Mouse (Mus musculus): ENCODE measurements around the gene 1700019N19Rik.

The 1700019N19Rik gene

GRCm38 (mm10) chr19:58805191-58805779, 11.0 kb upstream of the 1700019N19Rik start:
- no peak for DNase-seq

GRCm38 (mm10) chr19:58795114-58795669, 931 bp upstream of the 1700019N19Rik start:
- DNase-seq = no peak

- no peak for DNase-seq
Measured at GRCm38 (mm10) chr19:58789194-58789593, 5.1 kb downstream of the 1700019N19Rik start.

DNA sequence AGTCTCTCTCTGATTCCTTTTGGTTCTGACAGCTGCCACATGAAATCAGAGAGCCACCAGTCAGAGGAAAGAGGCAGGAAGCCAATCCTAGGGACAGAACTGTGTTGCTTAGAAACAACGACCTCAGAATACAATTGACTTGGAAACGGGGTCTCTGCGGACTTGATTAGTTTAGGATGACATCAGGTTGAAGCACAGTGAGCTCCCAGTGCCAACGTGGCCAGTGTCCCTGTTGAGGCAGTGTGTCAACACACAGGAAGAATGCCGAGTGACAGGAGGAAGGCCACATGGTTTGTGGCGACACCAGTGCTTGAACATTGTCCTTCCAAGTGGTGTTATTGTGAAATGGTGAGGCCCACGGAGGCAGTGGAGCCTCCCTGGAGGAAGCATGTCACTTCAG, 10.3 kb downstream of the 1700019N19Rik start:
- no peak for DNase-seq

DNA sequence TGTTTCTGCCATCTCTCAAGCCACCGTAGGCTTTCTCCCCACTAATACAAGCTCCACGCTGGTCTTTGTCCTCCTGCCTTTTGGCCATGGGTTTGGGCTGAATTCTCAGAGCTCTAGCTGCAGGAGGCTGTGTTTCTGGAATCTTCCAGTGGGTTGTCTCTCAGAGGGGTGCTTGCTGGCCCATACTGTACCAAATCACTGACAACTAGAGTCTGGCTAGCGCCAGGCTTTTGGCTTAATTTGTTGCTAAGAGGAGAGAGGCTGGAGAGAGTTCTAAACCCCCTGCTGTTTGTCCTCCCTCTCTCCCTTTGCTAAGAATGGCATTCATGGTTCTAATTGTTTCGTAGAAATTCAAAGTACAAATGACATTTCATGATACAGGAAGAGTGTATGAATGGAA, 12.7 kb downstream of the 1700019N19Rik start:
- DNase-seq = no peak

DNA sequence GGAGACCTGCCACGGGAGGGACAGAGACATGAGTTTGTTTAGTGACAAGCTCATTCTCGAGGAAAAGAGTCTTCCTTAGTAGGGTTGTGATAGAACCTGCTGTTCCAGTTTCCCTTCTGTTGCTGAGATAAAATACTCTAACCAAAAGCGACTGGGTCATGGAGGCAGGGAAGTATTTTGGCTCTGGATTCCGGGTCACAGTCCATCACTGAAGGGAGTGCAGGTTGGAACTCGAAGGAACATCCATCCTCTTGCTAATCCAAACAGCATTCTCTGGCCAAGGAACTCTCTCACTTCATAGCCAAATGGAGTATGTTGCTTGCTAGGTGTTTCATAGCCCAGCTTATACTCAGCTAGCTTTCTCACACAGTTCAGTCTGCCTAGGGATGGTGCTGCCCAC, 17.8 kb downstream of the 1700019N19Rik start:
- no peak for DNase-seq

- DNase-seq = no peak
Measured at GRCm38 (mm10) chr19:58767329-58767728, 26.9 kb downstream of the 1700019N19Rik start.

DNA sequence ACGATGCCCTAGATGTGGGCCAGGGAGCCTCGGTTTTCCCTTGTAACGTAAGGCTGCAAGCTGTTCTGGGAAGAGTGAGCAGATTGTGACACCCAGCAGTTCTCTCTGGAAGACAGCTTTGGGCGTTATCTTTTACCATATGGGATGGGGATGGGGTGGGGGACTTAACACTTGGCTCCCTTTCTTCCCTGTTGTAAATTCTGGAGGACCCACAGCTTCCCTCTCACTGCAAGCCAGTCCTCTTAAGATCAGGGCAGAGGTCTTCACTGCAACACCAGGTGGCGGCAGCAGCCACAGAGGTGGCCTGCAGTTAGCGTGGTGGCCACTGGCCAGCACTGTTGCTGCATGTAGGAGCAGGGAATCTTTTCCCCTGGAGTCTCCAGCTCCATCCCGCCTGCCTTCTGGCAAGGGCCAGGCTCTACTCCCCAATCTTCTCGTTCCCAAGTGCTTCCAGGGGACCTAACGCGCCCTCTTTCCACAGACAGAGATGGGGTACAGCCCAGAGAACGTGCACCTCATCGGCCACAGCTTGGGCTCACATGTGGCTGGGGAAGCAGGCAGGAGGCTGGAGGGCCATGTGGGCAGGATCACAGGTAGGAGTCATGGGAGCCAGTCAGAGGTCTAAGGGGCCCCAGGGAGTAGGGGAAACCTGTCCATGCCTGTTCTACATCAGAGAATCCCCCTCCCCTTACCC, 31.3 kb downstream of the 1700019N19Rik start:
- DNase-seq = peak; percentile 14 to 19

DNA sequence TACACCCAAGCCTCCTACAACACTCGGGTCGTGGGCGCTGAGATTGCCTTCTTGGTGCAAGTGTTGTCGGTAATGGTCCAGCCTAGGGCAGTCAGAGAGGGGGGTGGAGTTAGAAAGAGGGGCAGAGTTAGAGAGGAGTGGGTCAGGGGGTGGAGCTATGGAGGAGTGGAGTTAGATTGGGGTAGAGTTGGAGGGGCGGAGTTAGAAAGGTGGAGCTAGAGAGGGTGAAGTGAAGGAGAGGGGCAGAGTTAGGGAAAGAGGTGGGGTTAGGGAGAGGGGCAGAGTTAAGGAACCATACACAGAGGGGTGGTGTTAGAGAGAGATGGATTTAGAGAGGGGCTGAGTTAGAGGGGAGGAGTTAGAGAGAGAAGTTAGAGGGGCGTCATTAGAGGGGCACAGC, 31.9 kb downstream of the 1700019N19Rik start:
- DNase-seq = no peak

GRCm38 (mm10) chr19:58759423-58759822, 34.8 kb downstream of the 1700019N19Rik start, which contains the start of gene Pnliprp2:
Gene Pnliprp2, plus strand, starts transcription at chr19:58759719.
- DNase-seq = no peak

- no peak for DNase-seq
Measured at GRCm38 (mm10) chr19:58758871-58759270, 35.4 kb downstream of the 1700019N19Rik start.

DNA sequence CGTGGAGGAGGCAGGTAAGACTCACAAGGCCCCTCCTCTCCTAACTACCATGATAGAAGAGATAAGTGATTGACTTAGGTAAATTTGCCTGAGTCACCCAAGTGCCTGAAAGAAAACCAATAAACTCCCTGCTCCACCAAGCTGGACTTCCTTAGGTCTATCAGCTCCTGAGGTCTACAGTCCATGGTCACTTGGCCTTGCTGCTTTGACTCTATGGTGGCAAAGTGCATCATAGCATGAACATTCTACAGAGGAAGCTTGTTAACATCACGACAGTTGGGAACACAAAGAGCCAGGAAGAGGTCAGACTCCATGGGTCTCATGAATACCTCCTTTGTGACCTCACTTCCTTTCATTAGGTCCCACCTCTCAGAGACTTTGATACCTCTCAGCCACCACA, 42.8 kb downstream of the 1700019N19Rik start:
- no peak for DNase-seq

- DNase-seq = no peak
Measured at GRCm38 (mm10) chr19:58750822-58751221, 43.4 kb downstream of the 1700019N19Rik start.

- DNase-seq = no peak
Measured at GRCm38 (mm10) chr19:58747498-58748000, 46.7 kb downstream of the 1700019N19Rik start.

DNA sequence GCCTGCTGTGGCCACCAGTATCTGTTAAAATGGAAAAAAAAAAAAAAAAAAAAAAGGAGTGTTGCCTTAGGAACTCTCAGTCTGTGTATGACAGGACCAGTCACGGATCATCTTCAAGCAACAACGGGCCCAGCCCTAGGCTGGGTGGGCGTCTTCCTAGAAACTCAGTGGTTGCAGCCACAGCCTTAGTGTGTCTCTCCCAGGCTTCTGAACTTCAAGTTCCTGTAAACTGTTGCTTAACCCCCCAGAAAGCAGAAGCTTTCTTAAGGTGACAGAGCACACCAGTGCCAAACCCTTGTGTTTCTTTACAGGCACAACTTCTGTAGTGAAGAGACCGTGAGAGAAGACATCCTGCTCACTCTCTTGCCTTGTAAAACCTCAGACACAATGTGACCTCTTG, 50.5 kb downstream of the 1700019N19Rik start:
- DNase-seq = no peak

DNA sequence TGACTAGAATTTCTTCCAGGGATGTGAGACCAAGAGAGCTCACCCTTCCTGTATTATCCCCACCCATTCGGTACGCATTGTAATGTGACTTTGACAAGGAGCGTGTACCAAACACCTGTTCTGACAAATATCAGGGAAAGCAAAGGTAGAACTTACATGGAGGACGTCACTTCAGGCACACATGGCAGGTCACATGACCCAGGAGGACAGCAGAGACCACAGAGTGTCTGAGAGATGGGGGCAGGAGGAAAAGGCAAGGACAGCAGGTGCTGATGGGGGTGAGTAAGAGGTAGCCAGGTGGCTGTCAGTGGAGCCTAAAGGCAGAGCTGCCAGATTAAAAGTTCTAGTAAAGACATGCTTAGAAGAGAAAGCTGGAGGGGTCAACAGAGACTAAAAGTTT, 51.5 kb downstream of the 1700019N19Rik start:
- no peak for DNase-seq

- no peak for DNase-seq
Measured at GRCm38 (mm10) chr19:58741036-58741435, 53.2 kb downstream of the 1700019N19Rik start.

DNA sequence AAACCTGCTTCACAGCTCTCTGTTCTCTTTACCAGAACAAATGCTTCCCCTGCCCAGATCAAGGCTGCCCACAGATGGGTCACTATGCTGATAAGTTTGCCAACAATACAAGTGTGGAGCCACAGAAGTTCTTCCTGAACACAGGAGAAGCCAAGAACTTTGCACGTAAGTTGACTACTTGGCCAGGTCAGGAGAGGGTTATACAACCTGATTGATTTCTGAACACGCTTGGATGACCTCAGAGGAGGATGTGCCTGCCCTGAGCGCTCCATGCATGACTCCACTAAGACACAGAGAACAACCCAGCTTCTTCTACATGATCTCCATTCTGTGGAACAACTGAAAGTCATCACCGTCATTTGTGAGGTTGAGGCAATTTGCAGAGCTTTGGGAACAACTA, 56.1 kb downstream of the 1700019N19Rik start:
- DNase-seq = no peak

All from cerebellum, adult 18-20 months (tissue).